Mouse (Mus musculus): ENCODE measurements around the gene Kif9. TPM values are rescaled to one million over a fixed set of nuclear protein-coding genes. Genes with fewer than 3 reads are reported as not detected.

Kif9 gene
- total and polyA plus RNA-seq, 2 experiments from 2014 or later = 3.3 to 3.9 TPM

- TF ChIP-seq CTCF (IDR thresholded peaks at IDR 0.05; ENCODE audit: low read depth) = no peak
- Histone ChIP-seq H3K9ac (replicated peaks; ENCODE audit: low read length) (no peak overlapping the region), H3K4me1 (ENCODE audit: insufficient read depth, low read length) (no peaks in the 10 kb centered on the region), H3K9me3 (ENCODE audit: low read length) (no peaks in the 10 kb centered on the region), H3K4me2 (ENCODE audit: low read depth, low read length) (no peak overlapping the region), H3K27ac (no peak overlapping the region), H3K36me3 (ENCODE audit: insufficient read depth, low read length) (peaks cover 13% of the 10 kb centered on the region; the same call in 1 of the 2 replicates), H3K4me3 (ENCODE audit: low read length) (no peak overlapping the region), H3K27me3 (ENCODE audit: insufficient read depth, low read length) (no peaks in the 10 kb centered on the region)
- ATAC-seq = peak; percentile 12; the same call in 1 of the 2 replicates
- 85% methylated on average over 15 of the region's 15 CpGs for WGBS
- DNase-seq (ENCODE audit: low spot score) = no peak
These were observed 28.4 kb upstream of the Kif9 start for GRCm38 (mm10) chr9:110448356-110448755.

GRCm38 (mm10) chr9:110448857-110449617, 27.7 kb upstream of the Kif9 start:
- Histone ChIP-seq H3K9me3 (ENCODE audit: low read length) (no peaks in the 10 kb centered on the region), H3K9ac (replicated peaks; ENCODE audit: low read length) (no peak overlapping the region), H3K4me1 (ENCODE audit: insufficient read depth, low read length) (no peaks in the 10 kb centered on the region), H3K27me3 (ENCODE audit: insufficient read depth, low read length) (no peaks in the 10 kb centered on the region), H3K27ac (no peak overlapping the region; the same call in 1 of the 2 replicates), H3K4me3 (ENCODE audit: low read length) (no peak overlapping the region), H3K4me2 (ENCODE audit: low read depth, low read length) (no peak overlapping the region), H3K36me3 (ENCODE audit: insufficient read depth, low read length) (peaks cover 13% of the 10 kb centered on the region; the same call in 1 of the 2 replicates)
- peak; percentile 94 for DNase-seq (ENCODE audit: low spot score)
- peak; percentile 95 for ATAC-seq
- WGBS = 28% methylated on average over 11 of the region's 11 CpGs
- peak; percentile 92 for TF ChIP-seq CTCF (IDR thresholded peaks at IDR 0.05; ENCODE audit: low read depth)

- WGBS = 83% methylated on average over 3 of the region's 3 CpGs
- no peak for TF ChIP-seq CTCF (IDR thresholded peaks at IDR 0.05; ENCODE audit: low read depth)
- Histone ChIP-seq H3K27ac (no peak overlapping the region), H3K4me1 (ENCODE audit: insufficient read depth, low read length) (no peaks in the 10 kb centered on the region), H3K4me3 (ENCODE audit: low read length) (no peak overlapping the region), H3K9me3 (ENCODE audit: low read length) (no peaks in the 10 kb centered on the region), H3K4me2 (ENCODE audit: low read depth, low read length) (no peak overlapping the region), H3K27me3 (ENCODE audit: insufficient read depth, low read length) (no peaks in the 10 kb centered on the region), H3K9ac (replicated peaks; ENCODE audit: low read length) (no peak overlapping the region), H3K36me3 (ENCODE audit: insufficient read depth, low read length) (peaks cover 13% of the 10 kb centered on the region; the same call in 1 of the 2 replicates)
- ATAC-seq = no peak
- DNase-seq (ENCODE audit: low spot score) = no peak
These were observed 24.2 kb upstream of the Kif9 start for GRCm38 (mm10) chr9:110452523-110452922.

DNA sequence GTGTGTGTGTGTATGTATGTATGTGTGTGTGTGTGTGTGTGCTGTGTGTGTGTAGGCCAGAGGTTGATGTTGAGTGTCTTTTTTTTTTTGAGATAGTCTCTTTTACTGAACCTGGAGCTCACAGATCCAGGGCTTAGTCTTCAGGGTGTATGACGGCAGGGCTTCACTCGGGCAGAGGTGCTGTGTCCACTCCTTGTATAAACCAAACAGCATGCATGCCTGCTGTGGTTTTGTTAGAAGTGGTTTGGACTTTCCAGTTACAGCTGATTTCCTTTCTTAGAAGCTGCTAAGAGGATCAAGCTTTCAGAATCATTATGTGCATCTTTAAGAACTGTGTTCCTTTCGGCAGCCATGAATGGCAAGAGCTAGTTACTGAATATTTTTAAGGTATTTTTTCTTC, 18.8 kb upstream of the Kif9 start:
- ATAC-seq (no peak), DNase-seq (ENCODE audit: low spot score) (no peak)
- TF ChIP-seq CTCF (IDR thresholded peaks at IDR 0.05; ENCODE audit: low read depth) = no peak
- no peaks in the 10 kb centered on the region for H3K36me3 ChIP-seq (ENCODE audit: insufficient read depth, low read length)
- H3K4me1 ChIP-seq (ENCODE audit: insufficient read depth, low read length) = no peaks in the 10 kb centered on the region
- WGBS = 84% methylated on average over 3 of the region's 3 CpGs
- no peak overlapping the region for H3K9ac ChIP-seq (replicated peaks; ENCODE audit: low read length)
- no peak overlapping the region for H3K4me3 ChIP-seq (ENCODE audit: low read length)
- H3K27me3 ChIP-seq (ENCODE audit: insufficient read depth, low read length) = no peaks in the 10 kb centered on the region
- no peaks in the 10 kb centered on the region for H3K9me3 ChIP-seq (ENCODE audit: low read length)
- H3K27ac ChIP-seq = no peak overlapping the region
- H3K4me2 ChIP-seq (ENCODE audit: low read depth, low read length) = no peak overlapping the region

DNA sequence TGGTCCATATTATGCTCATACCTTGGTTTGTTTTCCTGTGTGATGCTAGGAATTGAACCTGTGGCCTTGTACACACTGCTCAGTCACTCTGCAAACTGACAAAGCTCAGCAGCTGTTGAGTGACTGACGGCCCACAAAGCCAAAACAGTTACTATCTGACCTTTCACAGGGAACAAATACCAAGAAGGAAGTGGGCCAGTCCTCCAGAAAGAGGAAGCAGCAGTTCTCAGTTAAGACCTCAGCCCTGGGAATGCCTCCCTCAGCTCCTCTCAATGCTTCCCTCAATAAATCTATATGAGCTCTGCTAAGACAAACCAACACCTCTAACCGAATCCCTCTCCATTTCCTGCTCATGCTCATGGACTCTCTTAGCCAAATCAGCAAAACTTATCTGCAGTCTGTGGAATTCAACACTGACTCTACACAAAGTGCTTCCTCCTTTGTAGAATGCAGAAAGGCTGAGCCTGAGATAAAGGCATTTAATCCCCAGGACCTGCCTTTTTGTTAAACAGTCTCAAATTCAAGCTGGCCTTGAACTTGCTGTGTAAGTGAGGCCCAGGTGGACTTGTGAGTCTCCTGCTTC, 17.5 kb upstream of the Kif9 start:
- H3K27me3 ChIP-seq (ENCODE audit: insufficient read depth, low read length) = no peaks in the 10 kb centered on the region
- no peak overlapping the region for H3K9ac ChIP-seq (replicated peaks; ENCODE audit: low read length)

DNA sequence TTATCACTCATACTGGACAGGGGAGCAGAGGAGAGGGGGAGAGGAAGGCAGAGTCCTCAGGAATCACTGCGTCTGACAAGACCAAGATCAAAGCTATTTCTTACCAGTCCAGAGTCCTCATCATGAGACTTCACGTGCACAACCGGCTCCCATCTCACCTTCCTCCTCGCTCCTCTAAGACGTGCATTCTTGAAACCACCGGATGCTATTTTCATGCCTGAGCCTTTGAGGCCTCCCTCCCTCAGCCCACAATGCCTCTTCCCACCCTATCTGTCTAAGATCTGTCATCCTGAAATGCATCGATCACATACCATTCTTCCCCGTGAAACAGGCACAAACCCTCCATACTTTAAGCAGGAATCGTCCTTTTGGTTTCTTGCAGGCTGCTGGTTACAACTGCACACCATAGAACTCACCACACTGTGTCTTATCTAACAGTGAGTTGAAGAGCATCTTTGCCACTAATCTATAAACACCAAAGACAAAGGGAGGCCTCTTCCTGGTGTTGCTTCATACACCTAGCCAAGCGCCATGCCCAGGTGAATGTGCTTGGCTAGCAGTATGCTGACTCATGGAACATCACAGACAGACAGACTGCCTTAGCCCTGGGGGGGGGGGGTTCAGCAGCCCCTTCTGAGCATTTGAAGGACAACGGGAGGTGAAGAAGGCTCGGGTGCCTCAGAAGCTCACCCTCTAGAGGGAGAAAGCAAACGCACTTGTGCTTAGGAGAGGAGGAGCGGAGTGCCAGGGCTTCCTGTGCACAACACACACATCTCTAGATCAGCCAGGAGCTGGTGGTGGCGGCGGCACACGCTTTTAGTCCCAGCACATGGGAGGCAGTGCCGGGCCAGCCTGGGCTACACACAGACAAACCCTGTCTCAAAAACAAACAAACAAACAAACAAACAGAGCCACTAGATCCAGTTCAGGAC, 15.6 kb upstream of the Kif9 start:
- Histone ChIP-seq H3K4me2 (ENCODE audit: low read depth, low read length) (no peak overlapping the region), H3K9me3 (ENCODE audit: low read length) (no peaks in the 10 kb centered on the region), H3K27me3 (ENCODE audit: insufficient read depth, low read length) (no peaks in the 10 kb centered on the region), H3K9ac (replicated peaks; ENCODE audit: low read length) (no peak overlapping the region), H3K27ac (no peak overlapping the region), H3K4me3 (ENCODE audit: low read length) (no peak overlapping the region), H3K36me3 (ENCODE audit: insufficient read depth, low read length) (no peaks in the 10 kb centered on the region), H3K4me1 (ENCODE audit: insufficient read depth, low read length) (no peaks in the 10 kb centered on the region)
- DNase-seq (ENCODE audit: low spot score) = no peak
- TF ChIP-seq CTCF (IDR thresholded peaks at IDR 0.05; ENCODE audit: low read depth) = no peak
- WGBS = 90% methylated on average over 18 of the region's 18 CpGs
- no peak for ATAC-seq

More for the DNA sequence above, 17.5 kb upstream of the Kif9 start:
- WGBS = 72% methylated on average over 2 of the region's 2 CpGs
- no peaks in the 10 kb centered on the region for H3K4me1 ChIP-seq (ENCODE audit: insufficient read depth, low read length)
- ATAC-seq (no peak), DNase-seq (ENCODE audit: low spot score) (no peak)
- no peak overlapping the region for H3K4me2 ChIP-seq (ENCODE audit: low read depth, low read length)
- TF ChIP-seq CTCF (IDR thresholded peaks at IDR 0.05; ENCODE audit: low read depth) = no peak
- H3K9me3 ChIP-seq (ENCODE audit: low read length) = no peaks in the 10 kb centered on the region
- H3K36me3 ChIP-seq (ENCODE audit: insufficient read depth, low read length) = no peaks in the 10 kb centered on the region
- no peak overlapping the region for H3K27ac ChIP-seq
- H3K4me3 ChIP-seq (ENCODE audit: low read length) = no peak overlapping the region

All from hindbrain, postnatal 0 days (tissue).